Mouse (Mus musculus) C2C12 (cell line): ENCODE results near the gene Fam172a.
A peak's percentile ranks its signal among the peaks of the same experiment; 100 is the strongest.

Source experiments
- CTCF ChIP-seq: IDR thresholded peaks from one replicate; pipeline ENCODE4 v1.5.1; 2011; ENCODE audit not compliant: control insufficient read depth, insufficient read depth, insufficient read length
- MAX ChIP-seq: IDR thresholded peaks from one replicate; pipeline ENCODE4 v1.6.1; 2011; ENCODE audit warnings: mild to moderate bottlenecking, control low read depth
- MYOD1 ChIP-seq: IDR thresholded peaks from one replicate; pipeline ENCODE4 v1.6.1; 2011; ENCODE audit warnings: low read depth; ENCODE audit not compliant: control insufficient read depth, insufficient read length
- USF1 ChIP-seq: IDR thresholded peaks from one replicate; pipeline ENCODE4 v1.6.1; 2011; ENCODE audit warnings: low read depth, mild to moderate bottlenecking, control low read depth, moderate library complexity

DNA sequence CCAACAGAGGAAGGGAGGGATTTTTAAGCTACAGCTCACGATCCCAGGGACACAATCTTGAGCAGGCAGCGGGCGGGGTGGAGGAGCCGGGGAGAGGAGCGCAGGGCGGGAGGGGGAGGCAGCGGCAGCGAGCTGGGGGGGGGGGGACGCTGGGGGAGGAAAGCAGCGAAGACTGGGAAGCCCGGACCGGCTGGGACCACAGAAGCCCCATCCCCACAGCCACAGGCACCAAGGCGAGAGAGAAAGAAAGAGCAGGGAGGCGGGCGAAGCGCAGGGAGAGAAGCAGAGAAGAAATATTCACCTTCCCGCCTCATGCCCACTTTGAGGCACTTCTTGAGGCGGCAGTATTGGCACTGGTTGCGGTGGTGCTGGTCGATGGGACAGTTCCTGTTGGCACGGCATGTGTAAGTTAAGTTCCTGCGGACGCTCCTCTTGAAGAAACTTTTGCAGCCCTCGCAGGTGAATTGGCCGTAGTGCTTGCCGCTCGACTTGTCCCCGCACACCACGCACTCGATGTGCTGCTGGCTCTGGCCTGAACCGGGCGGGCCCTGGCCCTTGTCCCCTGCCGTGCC is 496.1 kb downstream of the Fam172a start:
- no peak for TF ChIP-seq CTCF
- TF ChIP-seq USF1 = no peak
- TF ChIP-seq MAX = peak; percentile 34
- no peak for TF ChIP-seq MYOD1
